Mouse (Mus musculus): Measurements from ENCODE around the gene Phf8. TPM values are rescaled to one million over a fixed set of nuclear protein-coding genes. Genes with fewer than 3 reads are reported as not detected.

Phf8 gene
- total RNA-seq, 2 experiments from 2014 or later = 8.6 to 11.4 TPM

- intact Hi-C loops (cut with DNase I) = no loop called here
- Histone ChIP-seq H3K4me3 (no peak overlapping the region), H3K27ac (no peak overlapping the region)
- DNase-seq = no peak
- TF ChIP-seq CTCF (IDR thresholded peaks at IDR 0.05) = peak; percentile 17; the same call in 1 of the 2 replicates
Measured at GRCm38 (mm10) chrX:151575166-151575565, 54.7 kb downstream of the Phf8 start.

GRCm38 (mm10) chrX:151643386-151643785 lies 122.9 kb downstream of the Phf8 start:
- Histone ChIP-seq H3K27ac (no peak overlapping the region), H3K4me3 (no peak overlapping the region)
- intact Hi-C loops (cut with DNase I) = no loop called here
- DNase-seq = no peak
- TF ChIP-seq CTCF (IDR thresholded peaks at IDR 0.05) = no peak

GRCm38 (mm10) chrX:151653744-151654143 lies 133.3 kb downstream of the Phf8 start:
- Histone ChIP-seq H3K27ac (no peak overlapping the region), H3K4me3 (no peak overlapping the region)
- intact Hi-C loops (cut with DNase I) = no loop called here
- TF ChIP-seq CTCF (IDR thresholded peaks at IDR 0.05) = no peak
- DNase-seq = no peak

DNA sequence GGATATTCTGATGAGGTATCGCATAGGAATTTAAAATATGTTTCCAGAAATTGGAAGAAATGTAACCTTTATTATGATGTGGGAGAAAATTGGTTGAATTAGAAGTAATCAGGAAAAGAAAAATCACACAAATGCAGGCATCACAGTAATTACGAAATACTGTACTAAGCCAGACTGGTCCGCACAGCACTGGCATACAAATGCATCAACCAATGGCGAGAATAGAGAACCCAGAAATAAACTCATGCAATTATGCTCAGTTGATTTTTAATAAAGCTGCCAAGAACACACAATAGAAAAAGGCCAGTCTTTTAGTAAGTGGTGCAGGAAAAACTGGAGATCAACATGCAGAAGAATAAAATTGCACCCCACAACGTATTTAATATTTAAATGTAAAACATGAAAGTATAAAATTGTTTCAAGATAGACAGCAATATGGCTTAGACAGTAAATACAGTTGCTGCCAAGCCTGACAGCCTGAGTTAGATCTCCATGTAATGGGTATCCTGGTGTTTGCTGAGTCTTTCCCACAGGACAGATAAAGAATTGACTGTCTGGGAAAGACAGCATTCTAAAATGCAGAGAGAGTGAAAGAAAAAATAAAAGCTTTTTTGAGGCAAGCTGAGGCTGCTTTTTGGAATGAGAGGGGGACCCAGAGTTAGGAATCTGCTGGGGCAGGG lies 154.2 kb downstream of the Phf8 start:
- no peak overlapping the region for H3K27ac ChIP-seq

More for the DNA sequence above, 154.2 kb downstream of the Phf8 start:
- no peak overlapping the region for H3K4me3 ChIP-seq
- no peak for DNase-seq
- no peak for TF ChIP-seq CTCF (IDR thresholded peaks at IDR 0.05)
- intact Hi-C loops (cut with DNase I) = no loop called here

Other genes with a start within 250 kb of the Phf8 start
- gene Fam120c, start 176.5 kb upstream of the Phf8 start, total RNA-seq (2021) = 10 to 100 TPM; 10.9 to 12.0 TPM

Data from gastrocnemius, adult 2 months (tissue).